ENCODE assay signal across 12 mouse cellular contexts in the genomic region with DNA sequence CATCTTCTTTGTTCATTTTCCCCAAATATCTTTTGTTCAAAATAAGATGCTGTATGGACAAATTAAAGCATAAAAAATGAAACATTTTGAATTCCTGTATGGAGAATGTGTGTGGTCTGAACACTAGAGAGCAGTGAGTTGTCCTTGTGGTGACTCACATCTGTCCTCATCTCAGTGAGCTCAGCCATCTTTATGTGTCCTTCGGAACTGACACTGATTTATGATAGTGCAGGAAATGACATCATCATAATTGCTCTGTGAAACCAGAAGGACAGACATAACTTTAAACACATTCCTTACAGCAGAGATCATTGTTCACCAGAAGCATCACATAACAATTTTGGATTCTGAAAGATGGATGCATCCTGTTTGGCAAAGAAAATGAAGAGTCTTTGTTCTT.
"Had no signal": no experiment of that assay in that cellular context is flagged by ENCODE, and none has a peak within 500 bp of the region (broad histone marks: within the 10 kb centered on the region; RNA-seq: fewer than 3 reads in every experiment).

No protein-coding gene starts in this region.

- ATAC-seq: liver, embryonic 12.5 days had no signal

- H3K27me3 ChIP-seq: kidney, embryonic 15.5 days; limb, embryonic 15.5 days; liver, embryonic 12.5 days; lung, embryonic 15.5 days; neural tube, embryonic 15.5 days had no signal

- DNase-seq: kidney, postnatal 25 days; midbrain, embryonic 14.5 days; right cerebral cortex, adult 18-20 months had no signal

- H3K36me3 ChIP-seq: kidney, embryonic 15.5 days; limb, embryonic 15.5 days; liver, embryonic 12.5 days; lung, embryonic 15.5 days; midbrain, embryonic 10.5 days; neural tube, embryonic 15.5 days had no signal

- H3K27ac ChIP-seq: kidney, embryonic 15.5 days; left cerebral cortex, adult 2 months; limb, embryonic 15.5 days; liver, embryonic 12.5 days; lung, embryonic 15.5 days; midbrain, embryonic 10.5 days; neural tube, embryonic 15.5 days; stomach, postnatal 0 days had no signal

- H3K4me3 ChIP-seq: kidney, embryonic 15.5 days; left cerebral cortex, adult 2 months; limb, embryonic 15.5 days; liver, embryonic 12.5 days; lung, embryonic 15.5 days; midbrain, embryonic 10.5 days; myocyte; neural tube, embryonic 15.5 days had no signal

- H3K4me1 ChIP-seq: kidney, embryonic 15.5 days; limb, embryonic 15.5 days; liver, embryonic 12.5 days; lung, embryonic 15.5 days; midbrain, embryonic 10.5 days; neural tube, embryonic 15.5 days had no signal

- H3K9me3 ChIP-seq: kidney, embryonic 15.5 days; limb, embryonic 15.5 days; liver, embryonic 12.5 days; lung, embryonic 15.5 days; midbrain, embryonic 10.5 days; neural tube, embryonic 15.5 days had no signal

- H3K9ac ChIP-seq: kidney, embryonic 15.5 days; limb, embryonic 15.5 days; liver, embryonic 12.5 days; lung, embryonic 15.5 days; neural tube, embryonic 15.5 days had no signal

- H3K4me2 ChIP-seq: kidney, embryonic 15.5 days; limb, embryonic 15.5 days; liver, embryonic 12.5 days; lung, embryonic 15.5 days; neural tube, embryonic 15.5 days had no signal
